Mouse (Mus musculus): Measurements from ENCODE around the gene Ggt6.
A peak's percentile ranks its signal among the peaks of the same experiment; 100 is the strongest.
"Not testable (repeated sequence)": the region's sequence is repeated elsewhere in the genome, so short reads cannot be mapped to it uniquely, and the experiment has no call there.

The Ggt6 gene

DNA sequence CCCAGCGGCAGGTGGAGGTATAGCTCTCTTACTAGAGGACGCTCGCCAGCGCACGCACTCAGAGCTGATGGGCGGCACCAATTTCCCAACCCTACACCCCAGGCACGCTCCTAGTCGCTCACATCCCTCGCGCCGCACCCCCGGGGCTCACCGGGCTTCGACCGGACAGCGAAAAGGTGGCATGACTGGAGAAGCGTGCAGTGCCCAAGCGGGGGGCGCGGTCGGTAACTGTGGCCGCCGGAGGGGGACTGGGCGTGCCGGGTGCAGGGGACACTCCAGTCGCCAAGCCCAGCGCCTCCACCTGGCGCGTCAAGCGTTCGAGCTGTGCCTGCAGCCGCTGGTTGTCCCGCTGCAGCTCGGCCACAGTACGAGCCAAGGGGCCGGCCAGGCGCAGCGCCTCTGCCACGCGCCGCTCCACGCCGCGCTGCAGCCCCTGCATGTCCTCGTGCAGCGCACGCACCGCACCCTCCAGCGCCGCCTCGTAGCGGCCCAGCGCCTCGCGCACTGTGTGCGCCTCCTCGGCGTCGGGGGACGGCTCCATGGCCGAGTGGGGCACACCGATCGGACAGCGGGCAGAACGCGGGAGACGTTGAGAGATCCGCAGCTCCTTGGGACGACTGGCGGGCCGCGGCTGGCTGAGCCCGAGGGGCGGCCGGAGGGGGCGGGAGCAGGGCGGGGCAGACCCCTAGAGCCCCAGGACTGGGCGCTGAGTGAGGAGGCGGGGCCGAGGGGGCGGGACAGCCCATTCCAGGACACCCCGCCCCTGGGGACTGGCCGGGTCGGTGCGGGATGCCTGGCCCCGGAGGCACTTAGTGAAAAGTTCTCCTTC is 24.0 kb upstream of the Ggt6 start, which contains the start of gene Smtnl2:
Gene Smtnl2, minus strand, starts transcription at position 621 of the 829 bp plus-strand sequence.
- no peak for DNase-seq (ENCODE audit: low read depth)

DNA sequence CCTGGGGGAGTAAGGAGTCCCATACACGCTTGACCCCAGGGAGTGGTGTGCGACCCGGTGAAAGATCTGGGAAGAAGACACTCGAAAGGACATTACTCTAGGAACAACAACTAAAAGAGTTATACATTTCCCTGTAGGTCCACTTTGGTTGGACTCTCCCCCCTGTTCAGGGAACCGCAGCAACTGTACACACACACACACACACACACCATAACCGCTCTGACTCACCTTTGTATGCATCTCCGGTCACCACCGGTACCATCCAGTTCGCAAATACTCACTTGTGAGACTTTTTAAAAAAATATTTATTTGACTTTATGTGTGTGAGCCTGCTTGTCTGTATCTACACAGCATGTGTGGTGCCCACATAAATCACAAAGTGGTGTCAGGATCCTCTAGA is 23.4 kb upstream of the Ggt6 start:
- DNase-seq (ENCODE audit: low read depth): no peak

DNA sequence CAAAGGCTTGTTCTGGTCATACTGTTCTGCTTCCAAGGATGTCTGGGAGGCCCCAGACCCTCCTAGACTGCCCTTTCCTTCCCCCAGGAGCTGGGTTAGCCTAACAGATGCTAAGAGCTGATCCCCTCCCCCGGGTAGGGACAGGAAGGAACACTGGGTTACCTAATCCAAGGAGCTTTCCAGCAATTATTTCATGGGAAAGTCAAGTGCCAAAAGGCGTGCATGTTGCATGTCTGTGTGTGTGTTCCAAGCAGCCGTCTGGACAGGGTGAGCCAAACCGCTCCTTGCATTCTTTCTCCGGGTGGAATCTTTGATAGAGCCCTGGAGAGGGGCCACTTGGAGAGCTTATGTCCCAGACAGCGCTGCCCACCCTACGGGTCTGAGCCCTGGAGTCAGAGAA is 22.3 kb upstream of the Ggt6 start:
- no peak for DNase-seq (ENCODE audit: low read depth)

DNA sequence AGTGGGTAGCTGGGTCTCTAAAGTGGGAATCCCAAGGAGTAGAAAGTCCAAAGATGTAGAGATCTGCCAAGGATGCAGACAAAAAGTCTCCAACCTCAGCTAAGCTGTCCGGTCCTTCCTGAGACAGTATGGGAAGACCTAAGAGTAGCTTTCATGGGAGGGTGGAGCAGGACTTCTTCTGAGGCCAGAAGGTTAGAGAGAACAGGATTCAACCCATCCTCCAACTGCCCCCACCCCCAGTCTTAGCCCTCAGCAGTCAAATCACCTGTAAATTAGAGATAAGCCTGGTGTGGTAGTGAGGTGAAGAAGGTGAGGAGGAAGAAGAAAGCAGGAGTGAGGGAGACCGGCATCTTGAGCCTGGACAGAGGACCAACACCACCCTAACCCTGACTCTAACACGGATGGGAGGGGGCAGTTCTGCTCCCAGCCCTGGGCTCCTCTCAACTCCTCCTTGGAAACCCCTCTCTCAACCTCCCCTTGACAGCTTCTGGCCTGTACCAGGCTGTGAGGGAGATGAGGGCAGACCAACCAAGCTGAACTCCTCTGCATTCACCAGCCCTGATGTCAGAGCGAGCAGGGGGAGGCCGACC is 21.6 kb upstream of the Ggt6 start:
- no peak for DNase-seq (ENCODE audit: low read depth)

DNA sequence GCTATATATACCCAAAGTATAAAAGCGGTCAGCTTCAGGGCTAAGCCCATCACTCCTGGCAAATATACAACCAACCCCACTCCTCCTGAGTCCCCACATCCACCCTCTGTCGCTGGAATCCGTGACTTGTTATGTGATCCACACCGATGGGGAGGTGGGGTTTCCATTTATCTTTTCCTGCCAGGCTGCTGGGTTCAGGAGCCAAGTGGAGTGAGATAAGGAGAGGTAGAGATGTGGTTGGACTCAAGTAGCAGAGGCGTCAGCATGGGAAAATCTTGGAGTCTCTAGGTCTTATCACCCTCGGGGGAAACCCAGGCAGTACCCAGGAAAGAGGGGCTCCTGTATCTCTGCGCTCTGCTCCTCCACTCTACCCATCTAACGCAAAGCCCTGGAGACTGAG is 20.2 kb upstream of the Ggt6 start:
- no peak for DNase-seq (ENCODE audit: low read depth)

DNA sequence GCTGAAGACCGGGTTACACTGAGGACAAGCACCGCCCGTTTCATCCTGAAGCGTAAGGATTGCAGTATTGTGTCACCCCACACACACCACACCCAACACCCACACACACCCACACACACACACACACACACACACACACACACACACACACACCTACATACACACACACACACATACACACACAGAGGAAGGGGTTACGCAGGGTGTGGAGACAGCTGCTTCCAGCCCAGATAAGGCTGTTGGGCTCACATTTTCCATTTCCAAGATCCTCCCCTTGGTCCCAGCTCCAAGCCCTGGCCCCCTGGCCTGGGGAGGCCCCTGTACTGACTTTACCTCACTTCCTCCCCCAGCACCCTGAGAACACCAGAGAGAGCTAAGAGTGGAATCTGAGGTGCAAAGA is 18.7 kb upstream of the Ggt6 start:
- no peak for DNase-seq (ENCODE audit: low read depth)

DNA sequence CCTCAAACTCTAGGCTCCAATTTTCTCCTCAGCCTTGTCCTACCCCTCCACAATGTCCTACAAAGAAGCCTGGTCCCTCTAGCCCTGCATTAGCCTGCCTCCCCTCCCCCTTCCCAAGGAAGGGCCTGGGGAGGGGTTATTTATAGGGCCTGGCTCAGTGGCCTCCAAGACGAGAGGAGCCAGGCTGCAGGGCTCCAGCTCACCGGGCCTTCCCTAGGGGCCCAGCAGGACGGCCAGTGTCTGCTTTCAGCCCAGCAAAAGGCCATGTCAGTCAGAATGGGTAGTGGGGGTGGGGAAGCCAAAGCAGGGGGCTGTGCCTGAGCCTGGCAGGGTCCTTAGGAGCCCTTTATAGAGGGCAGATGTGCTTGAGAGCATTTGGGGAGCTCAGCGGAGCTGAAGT is 17.9 kb upstream of the Ggt6 start:
- DNase-seq (ENCODE audit: low read depth): no peak

DNA sequence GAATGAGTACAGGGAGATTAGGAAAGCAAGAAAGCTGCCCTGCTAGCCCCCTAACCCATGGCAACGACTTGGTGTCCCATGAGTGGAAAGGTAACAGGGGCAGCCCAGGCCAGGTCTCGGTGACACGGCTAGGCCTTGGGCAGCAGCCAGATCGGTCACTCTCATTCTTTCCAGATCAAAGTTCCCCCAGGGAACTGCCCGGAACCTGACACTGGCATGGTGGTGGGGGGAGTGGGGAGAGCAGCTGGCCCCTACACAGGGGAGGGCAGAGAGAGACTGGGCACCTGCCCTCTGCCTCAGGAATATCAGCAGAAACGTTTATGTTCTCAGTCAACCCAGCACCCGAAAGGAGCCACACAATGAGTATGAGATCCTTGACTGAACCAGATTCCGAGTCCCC is 17.1 kb upstream of the Ggt6 start:
- DNase-seq (ENCODE audit: low read depth): no peak

DNA sequence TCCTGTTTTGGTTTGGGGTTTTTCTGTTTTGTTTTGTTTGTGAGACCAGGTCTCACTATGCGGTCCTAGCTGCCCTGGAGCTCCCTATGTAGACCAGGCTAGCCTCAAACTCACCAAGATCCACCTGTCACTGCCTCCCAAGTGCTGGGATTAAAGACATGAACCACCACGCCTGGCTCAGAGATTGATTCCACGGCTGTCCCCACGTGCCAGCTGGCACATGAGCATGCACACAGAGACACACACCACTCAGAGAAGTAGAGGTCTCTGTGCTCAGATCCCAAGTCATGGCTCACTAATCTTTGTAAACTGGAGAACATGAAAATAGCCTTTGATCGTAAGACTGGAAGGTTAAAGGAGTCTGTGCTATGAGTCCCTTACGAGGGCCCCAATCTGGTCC is 16.3 kb upstream of the Ggt6 start:
- DNase-seq (ENCODE audit: low read depth): no peak

DNA sequence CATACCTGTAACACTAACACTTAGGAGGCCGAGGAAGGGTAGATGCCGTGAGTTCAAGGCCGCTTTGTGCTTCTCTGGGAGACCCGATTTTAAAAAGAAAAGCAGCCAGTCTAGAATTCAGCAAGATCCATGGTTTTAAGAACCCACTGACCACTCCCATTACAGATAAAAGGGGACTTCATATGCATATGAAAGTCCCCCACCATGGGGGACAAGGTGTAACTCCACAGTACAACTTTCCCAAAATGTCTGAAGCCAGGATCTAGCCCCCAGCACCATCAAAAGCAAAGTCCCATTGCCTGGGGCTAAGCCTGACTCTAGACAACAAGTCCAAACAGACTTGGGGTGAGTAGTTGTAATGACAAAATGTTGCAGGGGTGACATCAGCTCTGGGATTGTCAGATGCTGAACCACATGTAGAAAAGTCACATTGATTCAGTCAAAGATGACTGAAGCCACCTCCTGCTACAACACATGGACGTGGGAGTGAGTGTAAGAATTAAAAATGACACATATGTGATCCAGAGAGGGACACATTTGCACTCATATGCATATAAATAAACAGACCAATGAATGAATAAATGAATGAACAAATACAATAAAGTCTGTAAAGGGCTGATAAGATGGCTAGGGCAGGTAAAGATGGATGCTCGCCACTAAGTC is 14.7 kb upstream of the Ggt6 start:
- DNase-seq (ENCODE audit: low read depth): no peak

DNA sequence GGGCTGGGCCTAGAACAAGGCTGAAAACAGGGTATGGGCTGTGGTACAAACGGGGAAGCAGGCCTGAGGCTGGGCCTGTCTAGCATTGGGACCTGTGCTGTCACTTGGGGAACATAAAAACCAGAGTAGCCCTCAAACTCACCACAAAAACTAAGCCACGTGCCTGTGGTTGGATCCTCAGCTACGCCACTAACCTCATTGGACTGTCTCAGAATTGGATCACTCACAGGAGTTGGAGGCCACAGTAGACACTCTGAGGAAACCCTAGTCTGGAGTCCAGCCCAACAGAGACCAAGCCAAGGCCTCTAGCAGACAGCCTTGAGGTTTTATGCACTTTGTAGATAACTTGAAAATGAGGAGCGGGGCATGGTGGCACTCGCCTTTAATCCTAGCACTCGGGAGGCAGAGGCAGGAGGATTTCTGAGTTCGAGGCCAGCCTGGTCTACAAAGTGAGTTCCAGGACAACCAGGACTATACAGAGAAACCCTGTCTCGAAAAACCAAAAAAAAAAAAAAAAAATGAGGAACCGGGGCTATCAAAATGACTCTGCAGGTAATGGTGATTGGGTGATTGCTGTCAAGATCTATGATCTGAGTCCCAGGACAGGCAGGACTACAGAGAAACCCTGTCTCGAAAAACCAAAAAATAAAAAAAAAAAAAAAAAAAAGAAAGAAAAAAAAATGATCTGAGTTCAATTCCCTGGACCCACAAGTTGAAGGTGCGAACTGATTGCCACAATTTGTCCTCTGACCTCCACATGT is 13.6 kb upstream of the Ggt6 start:
- DNase-seq (ENCODE audit: low read depth): no peak

DNA sequence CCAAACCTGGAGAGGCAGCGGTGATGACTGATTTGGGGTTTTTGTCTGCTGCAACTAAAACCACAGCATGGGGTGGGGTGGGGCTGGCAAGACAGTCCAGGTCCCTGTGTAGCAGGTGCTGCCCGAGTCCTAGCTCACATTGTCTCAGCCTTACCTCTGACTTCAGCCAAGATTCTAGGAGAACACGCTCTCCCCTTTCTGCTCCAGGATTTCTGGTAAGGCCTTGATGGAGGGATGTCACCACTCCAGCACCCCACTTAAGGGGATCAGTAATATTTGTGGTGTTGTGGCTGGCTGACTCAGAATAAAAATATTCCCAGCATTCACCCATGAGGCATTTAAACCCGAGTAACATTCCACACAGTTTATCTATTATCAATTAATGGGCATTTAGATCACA is 11.6 kb upstream of the Ggt6 start:
- DNase-seq (ENCODE audit: low read depth): no peak

DNA sequence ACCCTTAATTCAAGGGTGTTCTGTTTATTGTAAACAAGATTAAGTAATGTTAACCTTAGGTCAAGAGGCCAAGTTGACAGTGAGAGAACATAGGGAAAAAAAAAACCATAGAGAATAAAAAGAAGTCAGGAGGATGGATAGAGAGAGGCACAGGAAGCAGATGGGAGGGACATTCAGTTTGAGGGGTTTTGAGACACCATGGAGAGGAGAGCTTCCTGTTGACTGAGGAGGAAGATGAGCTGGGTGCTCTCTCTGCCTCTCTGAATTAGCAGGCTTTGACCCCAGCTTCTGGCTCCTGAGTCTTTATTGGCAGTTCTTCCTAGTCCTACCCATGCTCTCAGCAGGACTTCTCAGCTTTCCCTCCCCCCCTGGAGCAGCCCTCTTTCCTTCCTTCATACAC is 10.1 kb upstream of the Ggt6 start:
- DNase-seq (ENCODE audit: low read depth): no peak

DNA sequence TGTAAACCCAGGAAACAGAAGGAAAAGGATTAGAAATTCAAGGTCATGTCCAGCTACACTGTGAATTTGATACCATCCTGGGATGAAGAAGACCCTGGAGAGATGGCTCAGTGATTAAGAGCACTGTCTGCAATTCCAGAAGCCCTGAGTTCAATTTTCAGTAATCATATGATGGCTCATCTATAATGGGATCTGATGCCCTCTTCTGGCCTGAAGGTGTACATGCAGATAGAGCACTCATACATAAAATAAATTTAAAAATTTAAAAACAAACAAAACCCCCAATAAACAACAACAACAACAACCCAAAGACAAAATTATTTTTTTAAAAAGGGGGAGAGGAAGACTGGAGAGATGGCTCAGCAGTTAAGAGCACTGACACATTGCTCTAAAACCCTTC is 8.4 kb upstream of the Ggt6 start:
- no peak for DNase-seq (ENCODE audit: low read depth)

DNA sequence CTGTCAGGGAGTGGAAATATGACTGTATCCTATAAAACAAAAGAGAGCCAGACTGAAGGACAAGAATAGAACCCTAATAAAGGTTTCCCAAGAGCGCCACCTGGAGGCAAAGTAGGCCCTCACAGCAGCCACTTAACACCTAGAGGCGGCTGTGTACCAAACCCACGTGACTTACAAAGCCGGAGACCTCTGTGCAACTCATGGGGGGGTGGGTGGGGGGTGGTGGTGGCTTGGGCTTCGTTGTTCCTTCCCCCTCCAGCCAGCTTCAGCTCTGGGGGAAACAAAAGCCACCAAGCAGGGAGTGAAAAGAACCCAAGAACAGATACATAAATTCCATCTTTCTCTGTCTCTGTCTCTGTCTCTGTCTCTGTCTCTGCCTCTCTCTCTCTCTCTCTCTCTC is 6.6 kb upstream of the Ggt6 start:
- peak; percentile 79 for DNase-seq (ENCODE audit: low read depth)

DNA sequence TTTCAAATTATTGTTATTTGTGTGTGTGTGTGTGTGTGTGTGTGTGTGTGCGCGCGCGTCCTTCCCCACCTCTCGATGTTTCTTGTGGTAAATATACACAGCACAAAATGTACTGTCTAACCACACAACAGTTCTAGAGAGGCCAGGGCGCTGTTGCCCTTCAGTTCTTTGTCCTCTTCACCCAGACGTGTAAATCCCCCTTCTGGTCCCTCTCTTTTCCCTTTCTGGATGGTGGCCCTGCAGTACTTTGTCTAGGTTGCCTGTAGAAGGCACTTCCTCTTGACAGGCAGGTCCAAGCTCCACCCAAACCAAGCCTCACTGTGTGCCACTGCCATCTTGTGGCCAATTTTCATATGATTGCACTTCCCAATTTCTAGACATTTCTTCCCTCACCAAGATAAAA is 6.0 kb upstream of the Ggt6 start:
- peak; percentile 88 for DNase-seq (ENCODE audit: low read depth)

DNA sequence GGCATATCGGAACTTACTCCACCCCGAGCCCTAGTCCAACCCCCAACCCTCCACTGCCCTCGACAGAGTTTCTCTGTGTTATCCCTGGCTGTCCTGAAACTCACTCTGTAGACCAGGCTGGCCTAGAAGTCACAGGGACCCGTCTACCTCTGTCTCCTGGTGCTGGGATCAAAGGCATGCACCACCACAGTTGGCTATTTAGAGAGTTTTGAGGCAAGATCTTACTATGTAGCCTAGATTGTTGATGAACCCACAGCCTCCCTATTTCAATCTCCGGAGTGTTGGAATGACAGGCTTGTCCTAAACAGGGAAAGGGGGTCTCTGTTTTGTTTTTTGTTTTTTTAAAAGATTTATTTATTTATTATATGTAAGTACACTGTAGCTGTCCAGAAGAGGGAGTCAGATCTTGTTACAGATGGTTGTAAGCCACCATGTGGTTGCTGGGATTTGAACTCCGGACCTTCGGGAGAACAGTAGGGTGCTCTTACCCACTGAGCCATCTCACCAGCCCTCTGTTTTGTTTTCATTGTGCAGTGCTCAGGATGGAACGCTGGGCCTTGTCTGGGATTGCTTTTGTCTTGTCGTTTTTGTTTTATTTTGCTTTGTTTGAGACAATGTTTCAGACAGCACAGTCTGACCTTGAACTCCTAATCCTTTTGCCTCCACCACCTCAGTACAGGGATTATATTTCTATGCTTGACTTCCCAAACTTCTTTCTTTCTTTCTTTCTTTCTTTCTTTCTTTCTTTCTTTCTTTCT is 4.8 kb upstream of the Ggt6 start:
- not testable (repeated sequence) for DNase-seq (ENCODE audit: low read depth)

DNA sequence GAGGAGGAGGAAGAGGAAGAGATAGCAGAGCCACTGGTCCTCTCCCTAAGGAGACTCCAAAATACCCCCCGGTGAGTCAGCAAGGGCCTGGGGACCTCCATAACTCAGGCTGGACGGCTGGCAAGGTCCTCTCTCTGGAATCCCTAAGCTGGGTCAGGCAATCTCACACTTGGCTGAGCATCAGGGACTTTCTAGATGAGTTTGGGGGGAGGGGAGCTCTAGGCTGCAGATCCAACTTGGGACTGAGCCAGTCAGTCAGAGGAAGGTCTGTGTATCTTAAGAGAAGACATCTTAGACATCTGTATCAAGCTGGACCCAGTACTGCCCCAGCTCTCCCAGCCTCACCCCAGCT is 344 bp downstream of the Ggt6 start:
- no peak for DNase-seq (ENCODE audit: low read depth)

DNA sequence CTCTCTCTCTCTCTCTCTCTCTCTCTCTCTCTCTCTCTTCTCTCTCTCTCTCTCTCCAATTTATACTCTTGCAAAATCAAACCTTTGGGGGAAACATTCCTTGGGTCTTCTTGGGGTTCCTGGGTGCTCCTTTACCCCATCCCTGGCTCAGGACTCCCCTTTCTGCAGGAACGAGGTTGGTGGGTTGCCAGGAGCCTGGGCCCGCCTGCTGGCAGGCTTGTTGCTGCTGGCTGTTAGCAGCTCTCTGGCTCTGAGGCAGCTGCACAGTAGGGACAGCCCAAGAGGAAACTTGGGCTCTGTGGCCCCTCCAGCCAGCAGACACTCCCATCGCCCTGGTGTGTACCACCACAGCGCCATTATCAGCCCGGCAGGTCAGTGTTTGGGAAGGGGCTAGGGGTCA is 945 bp downstream of the Ggt6 start:
- DNase-seq (ENCODE audit: low read depth): no peak

DNA sequence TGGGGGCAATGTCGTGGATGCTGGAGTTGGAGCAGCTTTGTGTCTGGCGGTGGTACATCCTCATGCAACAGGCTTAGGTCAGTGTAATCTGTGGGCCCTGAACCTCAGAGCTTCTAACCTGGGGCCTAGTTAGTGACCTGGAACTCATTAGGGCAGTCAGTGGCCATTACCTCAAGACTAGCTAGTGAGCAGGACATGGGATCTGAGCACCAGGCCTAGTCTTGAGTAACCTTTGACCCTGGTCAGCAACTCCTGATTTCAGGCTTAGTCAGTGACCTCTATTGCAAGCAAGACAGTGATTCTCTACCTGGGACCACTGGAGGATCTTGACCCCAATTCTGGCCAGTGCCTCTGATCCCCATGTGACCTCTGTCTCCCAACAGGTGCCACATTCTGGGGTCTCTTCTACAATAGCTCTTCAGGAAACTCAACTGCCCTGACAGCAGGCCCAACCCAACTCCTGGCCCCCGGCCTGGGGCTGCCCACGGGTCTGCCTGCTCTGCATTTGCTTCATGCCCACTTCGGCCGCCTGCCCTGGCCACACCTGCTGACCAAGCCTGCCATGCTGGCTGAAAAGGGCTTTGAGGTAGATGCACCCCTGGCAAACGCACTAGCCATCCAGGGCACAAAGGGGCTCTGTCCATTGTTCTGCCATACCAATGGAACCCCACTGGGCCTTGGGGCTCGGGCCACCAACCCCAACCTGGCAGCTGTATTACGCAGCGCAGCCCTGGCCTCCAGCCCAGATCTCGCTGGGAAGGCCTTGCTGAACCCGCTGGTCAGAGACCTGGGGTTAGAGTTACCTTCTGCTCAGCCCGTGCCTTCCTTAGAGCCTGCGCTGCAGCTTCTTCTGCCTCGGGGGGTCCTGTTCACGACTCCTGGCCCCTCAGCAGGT is 1.7 kb downstream of the Ggt6 start:
- no peak for DNase-seq (ENCODE audit: low read depth)

DNA sequence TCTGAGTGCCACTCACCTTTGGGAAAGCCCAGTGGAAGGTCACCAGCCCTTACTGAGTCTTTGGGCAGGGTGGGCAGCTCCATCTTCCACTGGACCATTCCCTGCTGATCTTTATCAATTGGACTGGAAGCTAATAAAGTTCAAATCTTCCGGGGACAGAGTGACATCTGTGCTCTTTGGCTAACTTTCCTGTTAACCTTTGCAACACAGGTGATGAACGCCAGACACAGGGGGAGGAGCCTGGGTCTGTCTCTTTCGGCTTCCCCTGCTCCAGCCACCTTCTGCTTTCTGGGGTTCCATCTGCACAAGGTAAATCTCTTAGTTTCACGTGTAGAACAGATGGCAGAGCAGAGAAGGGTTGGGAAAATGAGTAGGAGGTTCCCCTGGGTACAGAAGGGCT is 3.1 kb downstream of the Ggt6 start:
- no peak for DNase-seq (ENCODE audit: low read depth)

All from naive thymus-derived CD4-positive, alpha-beta T cell, adult 2 months (primary cell).